Mouse (Mus musculus) left cerebral cortex, adult 2 months (tissue): ENCODE results near the gene Pacs1. TPM values are rescaled to one million over a fixed set of nuclear protein-coding genes. Genes with fewer than 3 reads are reported as not detected.

Experiments used
- DNase-seq, 2 experiments: peaks; one replicate each; pipeline ENCODE4 v3.0.0; 2021 to 2022; ENCODE audit warnings: low spot score in 2 of 2, mixed read lengths in 1 of 2; ENCODE audit errors: extremely low spot score in 1 of 2
- H3K27ac ChIP-seq: fragments of 200-600 bp; 2 replicates; pipeline ENCODE4 v1.8.1; 2022
- H3K4me3 ChIP-seq: fragments of 200-600 bp; 2 replicates; pipeline ENCODE4 v1.8.1; 2022
- CTCF ChIP-seq: fragments of 200-600 bp; IDR thresholded peaks from 2 replicates; pipeline ENCODE4 v1.8.1; 2022; ENCODE audit warnings: antibody characterized with exemption, mild to moderate bottlenecking, moderate library complexity
- intact Hi-C: fragments of 180-260 bp; cut with DNase I; formaldehyde crosslinking; loops from one replicate; pipeline ENCODE4 v1.15.1; 2025
- total RNA-seq, 2 experiments: library from RNA; stranded (reverse); gene quantifications; 2 replicates each; pipeline ENCODE4 v1.2.3; 2021

The Pacs1 gene
- total RNA-seq, 2 experiments from 2014 or later, result 57.5 to 61.2 TPM

DNA sequence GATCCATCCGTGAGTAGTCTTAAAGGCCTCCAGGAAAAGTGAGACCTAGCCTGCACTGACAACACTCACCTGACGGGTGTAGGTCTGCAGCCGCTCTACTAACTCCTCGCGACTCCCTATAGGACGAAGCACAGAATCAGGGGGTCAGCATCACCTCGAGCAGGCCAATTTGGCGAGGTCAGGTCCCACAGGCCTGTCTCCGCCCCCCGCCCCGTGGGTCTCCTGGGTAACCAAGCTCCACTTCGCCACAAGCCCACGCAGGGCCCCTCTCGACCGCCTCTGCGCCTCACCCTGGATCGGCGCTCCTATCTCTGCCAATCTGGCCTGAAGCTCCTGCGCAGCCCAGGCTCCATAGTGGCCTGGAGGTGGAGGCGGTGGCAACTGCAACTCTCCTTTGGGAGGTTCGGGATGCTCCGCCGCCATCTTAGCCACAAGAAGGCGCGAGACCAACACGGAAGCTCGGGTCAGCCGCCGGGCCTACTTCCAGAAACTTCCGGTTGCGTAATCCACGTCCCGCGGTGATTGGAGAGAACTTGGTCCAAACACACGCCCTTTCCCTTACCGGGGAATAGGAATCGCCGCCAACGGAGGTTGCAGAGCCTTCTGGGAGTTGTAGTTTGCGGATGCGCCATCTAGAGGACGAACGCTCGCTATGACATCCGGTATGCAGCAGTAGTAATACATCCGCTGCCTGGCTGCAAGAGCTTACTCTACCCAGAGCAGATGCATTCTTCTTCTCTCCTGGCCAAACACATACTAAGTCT is 22.2 kb upstream of the Pacs1 start, which contains the start of gene Sf3b2:
Gene Sf3b2 (minus strand): TSS at position 484 of the 764 bp plus-strand sequence.
- peak; percentile 97 for DNase-seq
- intact Hi-C loops, result loop anchor here (1.0 kb wide), 2 partner anchors 22 to 93 kb away; partner anchors contain the start of genes Pacs1 and Sart1
- peak within 1 kb of the TSS; percentile 86 for H3K4me3 ChIP-seq
- peak within 1 kb of the TSS; percentile 93 for H3K27ac ChIP-seq
- peak; percentile 90 for TF ChIP-seq CTCF

DNA sequence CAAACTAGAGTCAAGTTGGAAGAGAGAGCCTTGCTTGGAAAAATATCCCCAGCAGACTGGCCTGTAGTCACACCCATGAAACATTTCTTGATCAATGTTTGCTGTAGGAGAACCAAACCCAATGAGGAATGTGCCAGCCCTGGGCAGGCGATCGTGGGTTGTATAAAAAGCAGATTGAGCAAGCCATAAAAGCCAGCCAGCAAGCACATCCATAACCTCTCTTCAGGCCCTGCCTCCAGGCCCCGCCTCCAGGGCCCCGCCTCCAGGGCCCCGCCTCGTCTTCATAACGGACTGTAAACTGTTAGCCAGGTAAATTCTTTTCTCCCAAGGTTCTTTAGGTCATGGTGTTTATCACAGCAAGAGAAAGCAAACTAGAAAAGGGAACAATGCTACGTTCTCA is 5.5 kb upstream of the Pacs1 start:
- Histone ChIP-seq H3K4me3 (no peak overlapping the region), H3K27ac (no peak overlapping the region)
- TF ChIP-seq CTCF, result no peak
- no peak for DNase-seq
- intact Hi-C loops, result loop anchor here (10.0 kb wide), 1 partner anchor 114 kb away; no protein-coding TSS in a partner anchor

DNA sequence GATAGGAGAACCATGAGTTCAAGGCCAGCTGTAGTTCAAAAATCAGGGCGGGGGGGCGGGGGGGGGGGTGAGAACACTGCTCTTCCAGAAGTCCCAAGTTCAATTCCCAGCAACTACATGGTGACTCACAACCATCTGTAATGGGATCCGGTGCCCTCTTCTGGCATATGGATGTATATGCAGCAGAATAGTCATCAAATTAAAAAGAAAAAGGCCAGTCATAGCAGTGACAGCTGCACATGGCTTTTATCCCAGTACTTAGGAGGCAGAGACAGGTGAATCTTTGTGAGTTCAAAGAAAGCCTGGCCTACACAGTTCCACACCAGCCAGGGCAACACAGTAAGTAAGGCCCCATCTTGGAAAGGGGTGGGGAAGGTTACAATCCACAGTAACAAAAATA is 4.2 kb upstream of the Pacs1 start:
- Histone ChIP-seq H3K4me3 (no peak overlapping the region), H3K27ac (no peak overlapping the region)
- DNase-seq, result no peak
- intact Hi-C loops, result loop anchor here (10.0 kb wide), 1 partner anchor 112 kb away; no protein-coding TSS in a partner anchor
- TF ChIP-seq CTCF, result peak; percentile 23

DNA sequence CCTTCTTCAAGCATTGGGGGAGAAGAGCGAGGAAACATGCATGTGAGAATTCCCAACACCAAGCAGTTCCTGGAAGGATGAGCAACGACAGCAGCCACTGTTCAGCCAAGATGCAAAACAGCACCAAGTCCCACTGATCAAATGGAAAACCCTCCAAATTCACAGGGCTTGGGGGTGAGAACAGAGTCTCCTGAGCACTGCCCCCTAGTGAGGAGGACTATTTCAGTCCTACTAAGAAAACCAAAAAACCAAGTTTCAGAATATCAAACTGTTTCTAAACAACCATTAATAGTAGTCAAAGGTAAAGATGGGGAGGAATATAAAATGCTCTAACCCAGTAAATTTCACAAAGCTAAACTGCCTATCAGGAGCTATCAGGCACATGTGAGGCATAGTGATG is 3.6 kb upstream of the Pacs1 start:
- intact Hi-C loops, result loop anchor here (10.0 kb wide), 1 partner anchor 112 kb away; no protein-coding TSS in a partner anchor
- Histone ChIP-seq H3K4me3 (no peak overlapping the region), H3K27ac (no peak overlapping the region)
- DNase-seq, result no peak
- peak; percentile 21 for TF ChIP-seq CTCF

DNA sequence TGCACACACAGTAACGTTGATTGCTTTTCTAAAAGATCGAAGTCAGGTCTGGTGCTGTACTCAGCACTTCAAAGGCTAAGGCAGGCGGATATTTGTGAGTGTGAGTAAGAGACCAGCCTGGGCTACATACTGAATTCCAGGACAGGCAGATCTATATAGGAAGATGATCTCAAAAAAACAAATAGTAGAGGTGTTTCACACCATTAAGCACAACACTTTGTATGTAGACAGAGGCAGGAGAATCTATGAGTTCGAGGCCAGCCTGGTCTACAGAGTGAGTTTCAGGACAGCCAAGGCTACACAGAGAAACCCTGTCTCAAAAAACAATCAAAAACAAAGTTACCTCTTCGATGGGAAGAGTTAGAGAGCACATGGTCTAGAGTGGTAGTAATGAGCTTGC is 2.8 kb upstream of the Pacs1 start:
- intact Hi-C loops, result loop anchor here (10.0 kb wide), 1 partner anchor 111 kb away; no protein-coding TSS in a partner anchor
- TF ChIP-seq CTCF, result no peak
- no peak for DNase-seq
- H3K4me3 ChIP-seq, result no peak overlapping the region
- no peak overlapping the region for H3K27ac ChIP-seq

DNA sequence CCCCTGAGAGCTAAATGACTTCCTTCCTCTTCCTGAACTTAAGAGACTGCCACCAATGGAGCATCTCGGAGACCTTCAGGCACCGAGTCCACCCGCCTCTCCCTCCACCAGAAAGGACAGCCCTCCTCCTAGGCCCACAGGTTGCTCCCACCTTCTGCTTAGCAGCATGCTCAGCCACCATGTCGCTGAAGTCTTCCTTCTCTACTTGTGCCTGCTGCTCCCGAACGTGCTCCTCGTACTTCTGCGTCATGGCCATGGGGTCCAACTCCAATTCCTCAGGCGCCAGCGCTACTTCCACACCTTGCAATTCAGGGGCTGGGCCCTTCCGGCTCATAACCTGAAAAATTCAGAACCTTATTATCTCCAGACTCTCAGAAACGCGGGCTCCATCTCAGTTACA is 1.7 kb upstream of the Pacs1 start:
- intact Hi-C loops, result loop anchor here (10.0 kb wide), 1 partner anchor 110 kb away; no protein-coding TSS in a partner anchor
- peak overlapping the region; percentile 92 for H3K27ac ChIP-seq
- no peak for DNase-seq
- no peak for TF ChIP-seq CTCF
- no peak overlapping the region for H3K4me3 ChIP-seq

DNA sequence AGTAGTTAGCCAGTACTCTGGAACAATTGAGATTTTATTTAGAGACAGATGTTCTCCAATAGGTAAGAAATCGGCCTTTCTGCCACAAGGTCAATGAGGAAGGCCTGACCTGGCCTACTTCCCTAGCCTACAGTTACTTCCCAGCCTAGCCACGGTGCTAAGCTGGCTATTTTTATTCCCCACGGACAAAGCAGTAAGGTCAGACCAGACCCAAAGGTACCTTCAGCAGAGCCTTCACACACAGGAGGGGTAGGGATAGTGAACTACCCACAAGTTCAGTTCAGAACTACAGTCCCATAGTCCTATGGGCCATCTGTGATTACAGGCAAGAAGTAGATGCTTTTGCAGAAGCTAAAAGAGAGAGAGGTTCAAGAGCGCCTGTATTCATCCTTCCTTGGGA is 997 bp upstream of the Pacs1 start:
- no peak for TF ChIP-seq CTCF
- Histone ChIP-seq H3K4me3 (no peak overlapping the region), H3K27ac (peak overlapping the region; percentile 92)
- no peak for DNase-seq
- intact Hi-C loops, result loop anchor here (1.0 to 10.0 kb wide), 3 partner anchors 21 to 109 kb away; partner anchors contain the start of gene Sf3b2

DNA sequence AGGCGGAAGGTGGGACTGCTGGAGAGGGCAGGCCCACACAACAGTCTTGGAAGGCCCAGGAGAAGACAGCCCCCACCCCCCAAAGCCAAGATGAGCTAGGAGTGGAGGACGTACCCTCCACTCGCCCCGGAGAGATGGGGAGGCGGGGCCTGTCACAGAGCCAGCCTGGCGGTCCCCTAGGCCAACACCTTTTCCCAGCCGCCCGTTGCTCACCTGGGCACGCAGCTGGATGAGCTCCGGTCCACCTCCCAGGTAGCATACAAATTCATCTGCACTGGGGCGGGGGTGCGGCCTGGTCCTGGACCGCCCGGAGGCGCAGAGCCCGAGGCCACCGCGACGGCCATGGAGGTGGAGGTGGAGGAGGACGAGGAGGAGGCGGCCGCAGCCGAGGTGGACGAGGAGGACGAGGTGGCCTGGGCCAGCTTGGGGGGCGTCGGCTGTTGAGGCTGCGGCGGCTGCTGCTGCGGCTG is 558 bp downstream of the Pacs1 start:
- H3K4me3 ChIP-seq, result peak overlapping the region; percentile 83
- intact Hi-C loops, result loop anchor here (2.0 to 10.0 kb wide), 2 partner anchors 78 to 108 kb away; no protein-coding TSS in a partner anchor
- DNase-seq, result peak; percentile 20 to 33

DNA sequence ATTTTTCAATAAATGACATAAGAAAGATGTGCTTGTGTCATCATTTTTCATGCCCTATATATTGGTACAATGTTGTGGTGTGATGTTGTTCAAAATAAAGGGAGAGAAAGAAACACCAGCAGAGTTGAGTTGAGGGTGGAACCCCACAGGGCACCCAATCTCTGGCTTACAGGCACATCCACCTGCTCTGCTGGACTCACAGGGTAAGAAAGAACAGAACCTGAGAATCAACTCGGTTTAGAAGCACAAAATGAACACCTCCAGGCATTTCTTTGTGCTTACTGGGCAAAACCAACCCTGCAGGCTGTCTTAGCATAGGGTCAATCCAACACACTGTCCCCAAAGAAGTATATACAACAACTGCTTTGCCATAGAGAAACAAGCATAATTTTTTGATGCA is 1.5 kb downstream of the Pacs1 start:
- DNase-seq, result no peak
- Histone ChIP-seq H3K27ac (no peak overlapping the region), H3K4me3 (peak overlapping the region; percentile 83; the same call in 1 of the 2 replicates)
- TF ChIP-seq CTCF, result no peak
- intact Hi-C loops, result loop anchor here (10.0 kb wide), 1 partner anchor 107 kb away; no protein-coding TSS in a partner anchor

More for the DNA sequence above, 558 bp downstream of the Pacs1 start:
- TF ChIP-seq CTCF, result no peak
- H3K27ac ChIP-seq, result peak overlapping the region; percentile 92

DNA sequence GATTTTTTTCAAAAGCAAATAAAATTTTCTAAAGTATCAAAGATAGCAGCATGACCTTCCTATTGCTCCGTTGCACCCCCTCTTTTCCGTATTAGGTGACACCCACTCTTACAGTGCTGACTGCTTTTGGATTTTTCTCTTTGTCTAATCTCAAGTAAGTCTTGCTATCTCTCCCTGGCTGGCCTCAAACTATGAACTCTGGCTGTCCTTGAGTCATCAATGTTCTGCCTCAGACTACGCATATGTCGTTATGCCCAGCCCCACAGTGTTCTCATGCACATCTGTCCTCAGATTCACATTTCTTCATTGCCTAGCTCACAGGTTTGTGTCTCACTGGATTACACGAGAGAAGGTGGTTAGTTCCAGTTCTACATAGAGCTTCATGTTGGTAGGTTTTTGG is 3.5 kb downstream of the Pacs1 start:
- TF ChIP-seq CTCF, result no peak
- no peak overlapping the region for H3K27ac ChIP-seq
- intact Hi-C loops, result no loop called here
- no peak for DNase-seq
- no peak overlapping the region for H3K4me3 ChIP-seq

DNA sequence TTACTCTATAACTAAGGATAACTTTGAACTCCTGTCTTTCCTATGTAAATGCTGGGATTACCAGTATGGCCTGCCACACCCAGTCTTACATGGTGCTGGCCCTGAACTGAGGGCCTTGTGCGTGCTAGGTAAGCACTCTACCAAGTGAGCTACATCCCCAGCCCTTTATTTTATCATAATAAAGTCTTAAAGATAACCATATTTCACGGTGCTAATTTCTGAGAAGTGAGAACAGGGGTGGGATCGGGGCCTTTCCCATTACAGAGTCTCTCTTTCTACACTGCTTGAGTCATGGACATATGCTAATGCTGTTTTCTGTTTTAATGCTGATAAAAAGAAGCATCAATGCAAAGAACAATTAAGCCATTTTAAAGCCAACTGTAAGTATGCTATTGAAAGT is 4.0 kb downstream of the Pacs1 start:
- DNase-seq, result no peak
- no peak for TF ChIP-seq CTCF
- Histone ChIP-seq H3K4me3 (no peak overlapping the region), H3K27ac (no peak overlapping the region)
- intact Hi-C loops, result no loop called here

DNA sequence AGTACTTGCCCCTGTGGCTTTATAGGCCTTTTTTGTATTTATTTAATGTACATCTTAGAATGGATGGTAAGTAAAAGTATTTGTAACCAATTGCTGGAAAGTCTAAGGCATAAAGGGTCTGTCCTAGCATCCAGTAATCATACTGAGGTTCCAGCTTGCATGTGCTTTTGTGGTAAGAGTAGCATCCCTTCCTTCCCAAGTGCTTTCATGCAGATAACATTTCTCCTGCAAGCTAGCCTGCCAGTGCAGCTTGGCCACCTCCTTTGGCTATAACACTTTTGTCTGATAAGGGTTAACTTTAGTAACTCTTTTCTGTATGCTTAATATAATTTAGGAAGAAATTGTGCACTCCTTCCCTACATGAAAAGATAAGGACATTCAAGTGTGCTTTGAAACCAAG is 4.9 kb downstream of the Pacs1 start:
- no peak for TF ChIP-seq CTCF
- intact Hi-C loops, result no loop called here
- DNase-seq, result no peak
- Histone ChIP-seq H3K4me3 (no peak overlapping the region), H3K27ac (no peak overlapping the region)
